Mouse (Mus musculus) lung, postnatal 0 days (tissue): ENCODE measurements around the gene Rtn4. TPM values are rescaled to one million over a fixed set of nuclear protein-coding genes. Genes with fewer than 3 reads are reported as not detected.

Experiments used
- ATAC-seq: fragments of 200-750 bp; cut with Nextera tagmentation; 2 replicates; pipeline ENCODE4 v1.8.0; 2017; ENCODE audit warnings: moderate library complexity
- DNase-seq: peaks from one replicate; pipeline ENCODE4 v3.0.0-alpha.2; 2016; ENCODE audit warnings: low spot score
- H3K27ac ChIP-seq: fragments of 300-500 bp; sonication (generic); 2 replicates; pipeline ENCODE4 v1.5.1; 2014; ENCODE audit warnings: antibody characterized with exemption, mild to moderate bottlenecking, low read length, mixed read lengths
- H3K27me3 ChIP-seq: fragments of 300-500 bp; sonication (generic); replicated peaks from 2 replicates; pipeline ENCODE4 v1.6.1; 2014; ENCODE audit warnings: low read length, mixed read lengths; ENCODE audit not compliant: insufficient read depth
- H3K36me3 ChIP-seq: fragments of 300-500 bp; sonication (generic); 2 replicates; pipeline ENCODE4 v1.6.1; 2014; ENCODE audit warnings: low read length, mixed read lengths; ENCODE audit not compliant: insufficient read depth
- H3K4me1 ChIP-seq: fragments of 300-500 bp; sonication (generic); 2 replicates; pipeline ENCODE4 v1.6.1; 2014; ENCODE audit warnings: antibody characterized with exemption, low read depth, low read length, mixed read lengths; ENCODE audit not compliant: insufficient read depth
- H3K4me2 ChIP-seq: fragments of 300-500 bp; sonication (generic); replicated peaks from 2 replicates; pipeline ENCODE4 v1.6.1; 2014; ENCODE audit warnings: low read depth, mild to moderate bottlenecking, low read length, moderate library complexity, mixed read lengths
- H3K4me3 ChIP-seq: fragments of 300-500 bp; sonication (generic); 2 replicates; pipeline ENCODE4 v1.5.1; 2014; ENCODE audit warnings: low read depth, low read length
- H3K9ac ChIP-seq: fragments of 300-500 bp; sonication (generic); replicated peaks from 2 replicates; pipeline ENCODE4 v1.6.1; 2014; ENCODE audit warnings: low read depth, mild to moderate bottlenecking
- H3K9me3 ChIP-seq: fragments of 300-500 bp; sonication (generic); 2 replicates; pipeline ENCODE4 v1.6.1; 2016; ENCODE audit warnings: low read length, mixed read lengths
- CTCF ChIP-seq: IDR thresholded peaks from 2 replicates; pipeline ENCODE4 v1.5.1; 2016; ENCODE audit warnings: antibody characterized with exemption, mild to moderate bottlenecking
- EP300 ChIP-seq: IDR thresholded peaks from 2 replicates; pipeline ENCODE4 v1.6.1; 2016; ENCODE audit warnings: antibody characterized with exemption, mild to moderate bottlenecking, control low read depth
- WGBS: fragments of 180-500 bp; shearing (Covaris S2); extraction: QIAGEN DNeasy Blood & Tissue Kit; methylation state at CpG from one replicate; pipeline ENCODE4 v1.1.7; 2014; 5-methylcytosine and 5-hydroxymethylcytosine counted together
- polyA plus RNA-seq: library from polyadenylated mRNA; unstranded; fragments of >200 nt; fragmentation: Nextera tagmentation; extraction: Ambion mirVana; gene quantifications from 2 replicates; pipeline ENCODE4 v1.2.1, GENCODE M21; 2015

Gene Rtn4
- polyA plus RNA-seq, 1 experiment from 2014 or later: 57.6 TPM

DNA sequence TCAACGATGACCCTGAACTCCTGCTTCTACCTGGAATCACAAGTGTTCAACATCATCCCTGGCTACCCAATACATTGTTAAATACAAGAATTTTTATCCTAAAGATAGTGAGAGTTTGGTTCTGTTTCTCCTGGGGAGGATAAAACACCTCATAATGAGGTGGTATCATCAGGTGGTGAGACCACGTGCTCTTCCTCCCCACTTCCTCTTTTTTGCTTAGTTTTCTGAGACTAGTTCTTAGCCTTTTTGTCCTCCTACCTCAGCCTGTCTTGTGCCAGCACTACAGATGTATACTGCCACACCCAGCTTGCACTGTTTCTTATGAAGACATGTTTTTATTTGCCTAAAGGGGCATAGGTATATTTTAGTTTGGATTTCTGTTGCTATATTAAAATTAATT lies 6.6 kb upstream of the Rtn4 start:
- Histone ChIP-seq H3K9me3 (no peaks in the 10 kb centered on the region), H3K4me1 (no peaks in the 10 kb centered on the region), H3K27ac (no peak overlapping the region), H3K4me2 (no peak overlapping the region), H3K27me3 (no peaks in the 10 kb centered on the region), H3K36me3 (no peaks in the 10 kb centered on the region), H3K4me3 (no peak overlapping the region), H3K9ac (no peak overlapping the region)
- no peak for ATAC-seq
- no peak for DNase-seq
- TF ChIP-seq EP300 (no peak), CTCF (no peak)
- 77% methylated on average over 2 of the region's 2 CpGs for WGBS

DNA sequence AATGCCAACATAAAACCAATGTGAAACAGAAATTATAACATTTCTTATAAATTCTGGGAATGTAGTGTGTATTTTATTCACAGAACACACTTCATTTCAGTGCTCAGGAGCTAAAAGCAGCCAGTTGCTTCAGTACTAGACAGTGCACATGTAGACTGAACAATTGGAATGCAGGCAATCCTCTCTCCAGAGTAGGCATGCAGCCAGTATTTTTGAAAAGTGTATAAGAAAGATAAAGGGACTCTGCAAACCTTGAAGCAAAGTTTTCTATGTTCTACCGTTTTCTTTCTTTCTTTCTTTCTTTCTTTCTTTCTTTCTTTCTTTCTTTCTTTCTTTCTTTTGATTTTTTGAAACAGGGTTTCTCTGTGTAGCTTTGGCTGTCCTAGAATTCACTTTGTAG lies 1.2 kb upstream of the Rtn4 start:
- 47% methylated on average over 1 of the region's 1 CpGs for WGBS
- H3K4me2 ChIP-seq: no peak overlapping the region
- H3K9ac ChIP-seq: no peak overlapping the region
- TF ChIP-seq EP300 (no peak), CTCF (no peak)
- H3K4me3 ChIP-seq: no peak overlapping the region
- no peaks in the 10 kb centered on the region for H3K27me3 ChIP-seq
- H3K36me3 ChIP-seq: no peaks in the 10 kb centered on the region
- H3K4me1 ChIP-seq: no peaks in the 10 kb centered on the region
- ATAC-seq (no peak), DNase-seq (no peak)
- H3K27ac ChIP-seq: no peak overlapping the region
- no peaks in the 10 kb centered on the region for H3K9me3 ChIP-seq

DNA sequence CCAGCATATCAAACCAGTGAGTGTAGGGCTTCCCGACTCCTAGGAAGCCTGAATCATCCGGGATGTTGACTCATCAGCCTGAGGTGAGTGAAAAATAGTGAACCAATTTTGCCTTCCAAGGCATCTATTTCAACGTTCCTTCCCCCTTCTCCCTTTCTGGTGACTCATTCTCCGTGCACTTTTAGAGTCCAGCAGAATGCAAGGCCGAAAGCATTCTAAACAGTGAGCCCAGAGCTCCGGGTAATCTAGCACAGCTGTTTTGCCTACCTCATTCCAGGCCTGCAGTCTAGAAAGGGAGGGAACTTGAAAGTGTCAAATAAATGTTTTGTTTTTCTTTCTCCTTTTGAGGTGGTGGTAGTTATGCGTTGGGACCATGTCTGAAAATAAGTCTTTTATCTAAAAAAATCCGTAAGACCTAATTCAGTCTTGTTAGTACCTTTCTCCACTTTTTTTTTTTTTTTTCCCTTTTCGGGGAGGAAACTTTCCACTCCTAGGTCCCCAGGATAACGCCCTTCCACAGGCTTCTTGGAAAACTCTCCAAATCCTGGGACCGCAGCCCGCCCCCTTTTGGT lies 550 bp upstream of the Rtn4 start:
- DNase-seq (peak; percentile 78), ATAC-seq (peak; percentile 19)
- TF ChIP-seq CTCF: peak; percentile 62
- no peak for TF ChIP-seq EP300
- H3K36me3 ChIP-seq: no peaks in the 10 kb centered on the region
- 6% methylated on average over 12 of the region's 12 CpGs for WGBS
- peak overlapping the region; percentile 20 for H3K4me2 ChIP-seq
- peak overlapping the region; percentile 3; the same call in 1 of the 2 replicates for H3K4me3 ChIP-seq
- no peaks in the 10 kb centered on the region for H3K4me1 ChIP-seq
- H3K27ac ChIP-seq: peak overlapping the region; percentile 33; the same call in 1 of the 2 replicates
- no peaks in the 10 kb centered on the region for H3K9me3 ChIP-seq
- no peaks in the 10 kb centered on the region for H3K27me3 ChIP-seq
- H3K9ac ChIP-seq: no peak overlapping the region

DNA sequence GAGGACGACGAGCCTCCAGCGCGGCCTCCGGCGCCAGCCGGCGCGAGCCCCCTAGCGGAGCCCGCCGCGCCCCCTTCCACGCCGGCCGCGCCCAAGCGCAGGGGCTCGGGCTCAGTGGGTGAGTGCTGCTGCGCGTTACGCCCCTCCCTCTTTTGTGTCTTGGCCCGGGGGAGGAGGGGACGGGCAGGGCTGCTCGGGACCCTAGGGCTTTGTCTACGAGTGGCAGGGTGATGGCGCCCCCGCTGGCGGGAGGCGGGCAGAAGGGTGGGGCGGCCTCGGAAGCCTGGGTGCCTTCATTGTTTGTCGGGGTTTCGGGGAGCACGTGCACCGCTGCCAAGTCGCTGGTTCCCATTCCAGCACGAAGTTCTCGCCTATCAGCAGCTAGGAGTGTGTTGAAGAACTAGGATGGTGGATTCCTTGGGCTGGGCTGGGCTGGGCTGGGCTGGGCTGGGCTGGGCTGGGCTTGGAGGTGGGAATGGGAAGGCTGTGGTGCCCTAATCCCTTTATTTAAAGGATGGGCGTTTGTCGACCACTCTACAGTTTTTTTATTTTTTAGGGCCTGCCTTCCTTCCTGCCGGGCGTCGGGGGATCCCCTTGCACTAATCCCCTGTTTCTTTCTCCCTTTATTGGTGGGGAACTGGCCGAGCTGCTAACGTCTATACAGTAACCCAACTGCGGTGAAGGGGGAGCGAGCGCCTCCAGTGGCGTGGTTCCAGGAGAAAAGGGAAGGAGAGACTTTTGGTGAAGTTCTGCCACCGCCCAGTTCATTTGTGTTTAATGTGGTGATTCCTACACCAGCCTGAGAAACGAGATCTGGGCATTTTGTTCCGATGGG lies 1.0 kb downstream of the Rtn4 start:
- H3K27me3 ChIP-seq: no peaks in the 10 kb centered on the region
- peak overlapping the region; percentile 87 for H3K9ac ChIP-seq
- H3K4me3 ChIP-seq: peak overlapping the region; percentile 98
- DNase-seq (peak; percentile 93), ATAC-seq (peak; percentile 68)
- peak overlapping the region; percentile 65 for H3K4me2 ChIP-seq
- no peaks in the 10 kb centered on the region for H3K36me3 ChIP-seq
- no peaks in the 10 kb centered on the region for H3K9me3 ChIP-seq
- peak overlapping the region; percentile 97 for H3K27ac ChIP-seq
- TF ChIP-seq EP300 (no peak), CTCF (peak; percentile 79)
- under 1% methylated on average over 48 of the region's 53 CpGs for WGBS
- H3K4me1 ChIP-seq: no peaks in the 10 kb centered on the region

DNA sequence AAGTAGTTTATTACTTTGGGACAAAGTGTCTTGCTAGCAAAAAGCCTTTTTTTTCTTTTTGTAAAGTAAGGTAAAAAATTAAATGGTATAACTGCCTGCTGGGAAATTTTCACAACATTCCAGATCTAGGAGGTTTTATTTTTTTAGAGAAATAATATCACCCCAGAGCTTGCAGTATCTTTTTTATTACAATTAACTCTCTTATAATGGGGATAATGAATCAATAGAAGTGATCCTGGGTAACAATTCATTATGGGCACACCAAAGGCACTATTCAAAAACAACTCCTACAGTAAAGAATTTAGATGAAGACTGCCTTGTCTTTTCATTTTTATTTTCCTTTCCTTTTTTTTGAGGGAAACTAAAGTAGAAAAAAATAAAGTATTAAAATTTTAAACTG lies 2.0 kb downstream of the Rtn4 start:
- Histone ChIP-seq H3K4me3 (no peak overlapping the region), H3K4me2 (no peak overlapping the region)

DNA sequence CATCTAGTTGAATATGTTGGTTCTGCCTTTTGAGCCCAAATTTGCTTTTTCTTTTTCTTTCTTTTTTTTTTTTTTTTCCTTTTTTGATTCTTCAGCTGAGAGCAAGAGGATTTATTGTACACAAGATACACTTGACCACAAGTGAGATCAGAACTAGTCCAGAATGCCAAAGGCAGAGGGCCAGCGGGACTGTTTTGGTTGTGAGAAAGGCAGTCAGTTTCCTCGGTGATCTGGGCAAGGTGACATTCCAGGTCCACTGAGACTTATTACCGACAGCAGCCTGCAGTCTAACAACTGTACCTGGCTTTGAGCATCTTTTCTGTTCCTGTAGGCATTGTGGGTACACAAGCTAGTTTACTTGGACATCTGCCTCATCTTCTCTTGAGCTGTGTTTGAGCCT lies 10.0 kb downstream of the Rtn4 start:
- TF ChIP-seq CTCF (no peak), EP300 (no peak)
- no peaks in the 10 kb centered on the region for H3K4me1 ChIP-seq
- H3K27ac ChIP-seq: no peak overlapping the region
- peaks cover 7% of the 10 kb centered on the region; the same call in 1 of the 2 replicates for H3K36me3 ChIP-seq
- ATAC-seq (no peak), DNase-seq (no peak)
- H3K27me3 ChIP-seq: no peaks in the 10 kb centered on the region
- no peak overlapping the region for H3K4me2 ChIP-seq
- no peak overlapping the region for H3K9ac ChIP-seq
- no peaks in the 10 kb centered on the region for H3K9me3 ChIP-seq
- no peak overlapping the region for H3K4me3 ChIP-seq
- 83% methylated on average over 3 of the region's 3 CpGs for WGBS

More for the DNA sequence above, 2.0 kb downstream of the Rtn4 start:
- DNase-seq: no peak
- H3K4me1 ChIP-seq: no peaks in the 10 kb centered on the region
- no peaks in the 10 kb centered on the region for H3K9me3 ChIP-seq
- no peak overlapping the region for H3K9ac ChIP-seq
- TF ChIP-seq EP300: no peak
- TF ChIP-seq CTCF: no peak
- ATAC-seq: no peak
- no peak overlapping the region for H3K27ac ChIP-seq
- no peaks in the 10 kb centered on the region for H3K36me3 ChIP-seq
- H3K27me3 ChIP-seq: no peaks in the 10 kb centered on the region
